Mouse (Mus musculus) left cerebral cortex, postnatal 25 days (tissue): Measurements from ENCODE around the gene Sele. TPM values are rescaled to one million over a fixed set of nuclear protein-coding genes. Genes with fewer than 3 reads are reported as not detected.

Experiments
- DNase-seq, 2 experiments: peaks; one replicate each; pipeline ENCODE4 v3.0.0; 2022; ENCODE audit warnings: low spot score in 2 of 2, mixed read lengths in 1 of 2
- intact Hi-C: fragments of 180-260 bp; cut with DNase I; formaldehyde crosslinking; loops from one replicate; pipeline ENCODE4 v1.15.1; 2025
- total RNA-seq, 2 experiments: library from RNA; stranded (reverse); gene quantifications; 2 replicates each; pipeline ENCODE4 v1.2.3; 2021

Gene Sele
- total RNA-seq, 2 experiments from 2014 or later: not detected

GRCm38 (mm10) chr1:164070461-164070860 is 22.4 kb downstream of the Sele start:
- intact Hi-C loops: no loop called here
- no peak for DNase-seq

GRCm38 (mm10) chr1:164071111-164071510 is 23.1 kb downstream of the Sele start:
- intact Hi-C loops: no loop called here
- no peak for DNase-seq

GRCm38 (mm10) chr1:164072001-164072400 is 24.0 kb downstream of the Sele start:
- DNase-seq: no peak
- intact Hi-C loops: no loop called here

- DNase-seq: no peak
- intact Hi-C loops: no loop called here
These were observed 25.1 kb downstream of the Sele start for GRCm38 (mm10) chr1:164073091-164073490.

GRCm38 (mm10) chr1:164073803-164074202 is 25.8 kb downstream of the Sele start:
- intact Hi-C loops: no loop called here
- no peak for DNase-seq

GRCm38 (mm10) chr1:164074606-164075140 is 26.6 kb downstream of the Sele start:
- DNase-seq: no peak
- intact Hi-C loops: no loop called here

GRCm38 (mm10) chr1:164075416-164075815 is 27.4 kb downstream of the Sele start:
- intact Hi-C loops: no loop called here
- DNase-seq: no peak

GRCm38 (mm10) chr1:164076441-164076840 is 28.4 kb downstream of the Sele start:
- no peak for DNase-seq
- intact Hi-C loops: no loop called here

- no peak for DNase-seq
- intact Hi-C loops: no loop called here
These were observed 29.0 kb downstream of the Sele start for GRCm38 (mm10) chr1:164077031-164077430.

- no peak for DNase-seq
- intact Hi-C loops: no loop called here
These were observed 30.3 kb downstream of the Sele start for GRCm38 (mm10) chr1:164078323-164078741.

- intact Hi-C loops: no loop called here
- DNase-seq: no peak
These were observed 31.1 kb downstream of the Sele start for GRCm38 (mm10) chr1:164079091-164079490.

GRCm38 (mm10) chr1:164083046-164083445 is 35.0 kb downstream of the Sele start:
- intact Hi-C loops: no loop called here
- no peak for DNase-seq

- intact Hi-C loops: no loop called here
These were observed 38.8 kb downstream of the Sele start for GRCm38 (mm10) chr1:164086797-164087196.

GRCm38 (mm10) chr1:164087872-164088271 is 39.8 kb downstream of the Sele start:
- DNase-seq: no peak
- intact Hi-C loops: no loop called here

More at GRCm38 (mm10) chr1:164086797-164087196, 38.8 kb downstream of the Sele start:
- DNase-seq: no peak

GRCm38 (mm10) chr1:164096780-164097179 is 48.7 kb downstream of the Sele start:
- DNase-seq: no peak
- intact Hi-C loops: no loop called here

GRCm38 (mm10) chr1:164097911-164098310 is 49.9 kb downstream of the Sele start:
- intact Hi-C loops: no loop called here
- DNase-seq: no peak

GRCm38 (mm10) chr1:164098372-164098771 is 50.3 kb downstream of the Sele start:
- intact Hi-C loops: no loop called here
- DNase-seq: no peak

Other genes starting within 250 kb of the Sele start
- 10 to 100 TPM; 20.5 to 23.8 TPM for gene Scyl3, start 119.1 kb upstream of the Sele start, total RNA-seq
- gene BC055324, start 53.4 kb upstream of the Sele start, total RNA-seq: 1 to 10 TPM; 1.1 to 1.4 TPM
- 1 to 10 TPM; 5.4 to 6.1 TPM for gene Mettl18, start 53.3 kb upstream of the Sele start, total RNA-seq
- under 1 TPM in 1 of 2 experiments, not detected in 1; 0.18 TPM for gene Sell, start 13.7 kb downstream of the Sele start, total RNA-seq
- gene Selp, start 67.0 kb downstream of the Sele start, total RNA-seq: not detected
- 1 to 10 TPM in 1 of 2 experiments, under 1 TPM in 1; 0.94 to 1.1 TPM for gene F5, start 103.6 kb downstream of the Sele start, total RNA-seq
- gene Slc19a2, start 200.8 kb downstream of the Sele start, total RNA-seq: 10 to 100 TPM; 12.2 to 13.2 TPM
- gene Ccdc181, start 227.4 kb downstream of the Sele start, total RNA-seq: 10 to 100 TPM; 21.6 to 22.5 TPM